Mouse (Mus musculus) myocyte (in vitro differentiated cells): ENCODE measurements around the gene Diaph3. TPM values are rescaled to one million over a fixed set of nuclear protein-coding genes. Genes with fewer than 3 reads are reported as not detected.
"Not testable (repeated sequence)": the region's sequence is repeated elsewhere in the genome, so short reads cannot be mapped to it uniquely, and the experiment has no call there.

Experiments used
- H3K27me3 ChIP-seq: one replicate; pipeline ENCODE4 v1.6.1; 2011; ENCODE audit not compliant: control insufficient read depth, insufficient read depth, insufficient read length
- H3K36me3 ChIP-seq: one replicate; pipeline ENCODE4 v1.6.1; 2011; ENCODE audit not compliant: control insufficient read depth, insufficient read depth
- H3K4me2 ChIP-seq: one replicate; pipeline ENCODE4 v1.6.1; 2011; ENCODE audit warnings: low read depth, control low read depth
- H3K4me3 ChIP-seq: one replicate; pipeline ENCODE4 v1.5.1; 2011; ENCODE audit warnings: mild to moderate bottlenecking, control low read depth, moderate library complexity
- H3K79me2 ChIP-seq: one replicate; pipeline ENCODE4 v1.6.1; 2011; ENCODE audit not compliant: control insufficient read depth, insufficient read depth
- H3ac ChIP-seq: one replicate; pipeline ENCODE4 v1.6.1; 2011; ENCODE audit not compliant: control insufficient read depth, insufficient read length
- CEBPB ChIP-seq: IDR thresholded peaks from 2 replicates; pipeline ENCODE4 v1.6.1; 2011; ENCODE audit warnings: mild to moderate bottlenecking, moderate library complexity; ENCODE audit not compliant: poor library complexity, insufficient read depth, severe bottlenecking
- E2F4 ChIP-seq: IDR thresholded peaks from one replicate; pipeline ENCODE4 v1.6.1; 2011; ENCODE audit warnings: mild to moderate bottlenecking, control low read depth, moderate library complexity; ENCODE audit not compliant: insufficient read depth
- MAX ChIP-seq: IDR thresholded peaks from one replicate; pipeline ENCODE4 v1.6.1; 2011; ENCODE audit warnings: low read depth, mild to moderate bottlenecking, control low read depth
- MYOD1 ChIP-seq, 3 experiments: IDR thresholded peaks; one replicate each; pipeline ENCODE4 v1.6.1; 2011; ENCODE audit warnings: control low read depth in 2 of 3, low read depth in 2 of 3, mild to moderate bottlenecking in 2 of 3, moderate library complexity in 1 of 3; ENCODE audit not compliant: insufficient read length in 2 of 3, control insufficient read depth in 1 of 3
- MYOG ChIP-seq, 3 experiments: IDR thresholded peaks; one replicate each; pipeline ENCODE4 v1.6.1; 2011; ENCODE audit warnings: control low read depth in 2 of 3, low read depth in 2 of 3, mild to moderate bottlenecking in 2 of 3; ENCODE audit not compliant: insufficient read length in 2 of 3, control insufficient read depth in 1 of 3, insufficient read depth in 1 of 3
- POLR2A ChIP-seq: IDR thresholded peaks from one replicate; pipeline ENCODE4 v1.6.1; 2011; ENCODE audit warnings: low read depth, mild to moderate bottlenecking, control low read depth, moderate library complexity; ENCODE audit not compliant: insufficient read length
- POLR2AphosphoS2 ChIP-seq: IDR thresholded peaks from one replicate; pipeline ENCODE4 v1.6.1; 2011; ENCODE audit warnings: low read depth, control low read depth; ENCODE audit not compliant: insufficient read length
- REST ChIP-seq: IDR thresholded peaks from one replicate; pipeline ENCODE4 v1.6.1; 2011; ENCODE audit warnings: mild to moderate bottlenecking, control low read depth, moderate library complexity; ENCODE audit not compliant: insufficient read depth, insufficient read length
- SRF ChIP-seq: IDR thresholded peaks from one replicate; pipeline ENCODE4 v1.6.1; 2011; ENCODE audit warnings: low read depth; ENCODE audit not compliant: control insufficient read depth, insufficient read length
- TCF12 ChIP-seq: IDR thresholded peaks from one replicate; pipeline ENCODE4 v1.6.1; 2011; ENCODE audit warnings: mild to moderate bottlenecking, control low read depth; ENCODE audit not compliant: poor library complexity, insufficient read depth, severe bottlenecking
- TCF3 ChIP-seq: IDR thresholded peaks from one replicate; pipeline ENCODE4 v1.6.1; 2011; ENCODE audit warnings: low read depth, control low read depth; ENCODE audit not compliant: insufficient read length
- USF1 ChIP-seq: IDR thresholded peaks from one replicate; pipeline ENCODE4 v1.6.1; 2011; ENCODE audit warnings: low read depth, mild to moderate bottlenecking, control low read depth, moderate library complexity
- polyA plus RNA-seq: library from polyadenylated mRNA; unstranded; fragments of >200 nt; fragmentation: generic; extraction: Trizol; gene quantifications from one replicate; pipeline ENCODE4 v1.2.1, GENCODE M21; 2012; ENCODE audit warnings: missing spikeins

Diaph3 gene
- polyA plus RNA-seq, 1 experiment, result 5.7 TPM

DNA sequence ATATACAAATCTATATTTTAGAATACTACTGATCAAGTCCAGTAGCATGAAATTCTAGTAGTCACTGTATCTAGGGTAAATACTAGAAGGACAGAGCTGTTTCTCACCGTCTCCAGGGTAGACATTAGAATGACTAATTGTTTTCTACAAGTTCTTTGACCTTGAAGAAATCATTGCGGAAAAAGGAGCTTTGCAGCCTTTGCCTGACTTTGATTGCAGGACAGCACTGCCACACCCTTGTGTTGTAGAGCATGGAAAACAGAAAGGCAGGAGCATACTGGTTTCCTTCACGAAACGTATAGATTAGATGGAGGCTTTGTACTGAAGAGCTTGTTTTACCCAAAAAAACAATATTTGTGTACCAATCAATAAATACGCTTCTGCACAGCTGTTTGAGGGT is 52.6 kb downstream of the Diaph3 start:
- no peak for TF ChIP-seq REST
- no peak for TF ChIP-seq USF1
- TF ChIP-seq MYOD1 (IDR thresholded peaks at IDR 0.05; ENCODE audit: control insufficient read depth in 1 of 3, insufficient read length in 2 of 3, low read depth in 2 of 3), result no peak
- no peak for TF ChIP-seq POLR2A
- TF ChIP-seq MYOG (IDR thresholded peaks at IDR 0.05; ENCODE audit: control insufficient read depth in 1 of 3, insufficient read depth in 1 of 3, insufficient read length in 2 of 3, low read depth in 2 of 3), result no peak
- TF ChIP-seq MAX, result no peak
- TF ChIP-seq TCF3, result no peak
- TF ChIP-seq POLR2AphosphoS2, result no peak
- TF ChIP-seq CEBPB, result no peak
- TF ChIP-seq SRF, result no peak
- no peak for TF ChIP-seq E2F4
- no peak for TF ChIP-seq TCF12
- Histone ChIP-seq H3ac (no peak overlapping the region), H3K4me3 (no peak overlapping the region)

DNA sequence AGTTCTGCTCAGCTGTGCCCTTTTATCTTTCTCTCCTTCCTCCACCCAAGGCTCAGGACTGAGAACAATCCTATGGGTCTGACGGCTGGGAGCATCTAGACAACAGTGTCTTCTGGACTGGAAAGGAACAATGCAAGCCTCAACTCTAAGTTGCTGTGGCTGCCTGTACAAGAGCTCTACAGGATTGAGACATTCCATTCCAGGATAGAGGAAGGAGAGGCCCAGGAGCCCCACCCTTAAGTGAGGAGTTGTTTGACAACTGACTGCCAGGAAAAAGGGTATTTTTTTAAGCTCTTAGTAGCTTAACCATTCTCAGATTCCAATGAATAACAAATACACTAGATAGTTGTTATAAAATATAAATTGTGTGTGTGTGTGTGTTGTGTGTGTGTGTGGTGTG is 53.0 kb downstream of the Diaph3 start:
- H3K27me3 ChIP-seq, result no peaks in the 10 kb centered on the region
- no peak for TF ChIP-seq POLR2AphosphoS2
- H3K36me3 ChIP-seq, result peaks cover 7% of the 10 kb centered on the region
- H3K4me2 ChIP-seq, result no peak overlapping the region
- H3ac ChIP-seq, result no peak overlapping the region
- no peak overlapping the region for H3K4me3 ChIP-seq
- peaks cover 8% of the 10 kb centered on the region for H3K79me2 ChIP-seq

More for the DNA sequence above, 52.6 kb downstream of the Diaph3 start:
- peaks cover 10% of the 10 kb centered on the region for H3K79me2 ChIP-seq
- peaks cover 7% of the 10 kb centered on the region for H3K36me3 ChIP-seq
- no peaks in the 10 kb centered on the region for H3K27me3 ChIP-seq
- no peak overlapping the region for H3K4me2 ChIP-seq

- H3K27me3 ChIP-seq, H3K4me3 ChIP-seq, H3K36me3 ChIP-seq, H3K4me2 ChIP-seq, H3ac ChIP-seq: not testable (repeated sequence)
- peaks cover 12% of the 10 kb centered on the region for H3K79me2 ChIP-seq
Measured at GRCm38 (mm10) chr14:87084906-87085305, 56.1 kb downstream of the Diaph3 start.

- Histone ChIP-seq H3ac (no peak overlapping the region), H3K4me3 (no peak overlapping the region), H3K79me2 (peaks cover 15% of the 10 kb centered on the region), H3K27me3 (no peaks in the 10 kb centered on the region), H3K4me2 (no peak overlapping the region), H3K36me3 (no peaks in the 10 kb centered on the region)
- TF ChIP-seq REST, result no peak
- no peak for TF ChIP-seq E2F4
- no peak for TF ChIP-seq USF1
- no peak for TF ChIP-seq SRF
- no peak for TF ChIP-seq TCF3
- TF ChIP-seq POLR2AphosphoS2, result no peak
- TF ChIP-seq TCF12, result no peak
- TF ChIP-seq MYOG (IDR thresholded peaks at IDR 0.05; ENCODE audit: control insufficient read depth in 1 of 3, insufficient read depth in 1 of 3, insufficient read length in 2 of 3, low read depth in 2 of 3), result no peak
- TF ChIP-seq MAX, result no peak
- TF ChIP-seq CEBPB, result no peak
- no peak for TF ChIP-seq POLR2A
- no peak for TF ChIP-seq MYOD1 (IDR thresholded peaks at IDR 0.05; ENCODE audit: control insufficient read depth in 1 of 3, insufficient read length in 2 of 3, low read depth in 2 of 3)
Measured at GRCm38 (mm10) chr14:87083911-87084310, 57.1 kb downstream of the Diaph3 start.

GRCm38 (mm10) chr14:87079725-87080124 is 61.3 kb downstream of the Diaph3 start:
- H3K4me3 ChIP-seq, result no peak overlapping the region
- no peak overlapping the region for H3K4me2 ChIP-seq
- H3K79me2 ChIP-seq, result peaks cover 22% of the 10 kb centered on the region
- H3K27me3 ChIP-seq, result no peaks in the 10 kb centered on the region
- H3K36me3 ChIP-seq, result no peaks in the 10 kb centered on the region
- no peak overlapping the region for H3ac ChIP-seq
- TF ChIP-seq TCF12 (no peak), TCF3 (no peak), MYOD1 (IDR thresholded peaks at IDR 0.05; ENCODE audit: control insufficient read depth in 1 of 3, insufficient read length in 2 of 3, low read depth in 2 of 3) (no peak), MAX (no peak), E2F4 (no peak)

GRCm38 (mm10) chr14:87075021-87075531 is 66.0 kb downstream of the Diaph3 start:
- Histone ChIP-seq H3K4me2 (no peak overlapping the region), H3K79me2 (peaks cover 12% of the 10 kb centered on the region), H3K27me3 (no peaks in the 10 kb centered on the region), H3K4me3 (no peak overlapping the region), H3K36me3 (peaks cover 5% of the 10 kb centered on the region), H3ac (no peak overlapping the region)
- TF ChIP-seq CEBPB, result no peak
- TF ChIP-seq REST, result no peak
- TF ChIP-seq MAX, result no peak
- TF ChIP-seq POLR2AphosphoS2, result no peak
- TF ChIP-seq SRF, result no peak
